Mouse (Mus musculus) induced T-regulatory cell, adult 2 months (primary cell): ENCODE data around the gene Ajm1.

ENCODE experiments used
- DNase-seq: peaks from one replicate; pipeline ENCODE4 v3.0.0-alpha.2; 2012; ENCODE audit warnings: low read depth

The Ajm1 gene

DNA sequence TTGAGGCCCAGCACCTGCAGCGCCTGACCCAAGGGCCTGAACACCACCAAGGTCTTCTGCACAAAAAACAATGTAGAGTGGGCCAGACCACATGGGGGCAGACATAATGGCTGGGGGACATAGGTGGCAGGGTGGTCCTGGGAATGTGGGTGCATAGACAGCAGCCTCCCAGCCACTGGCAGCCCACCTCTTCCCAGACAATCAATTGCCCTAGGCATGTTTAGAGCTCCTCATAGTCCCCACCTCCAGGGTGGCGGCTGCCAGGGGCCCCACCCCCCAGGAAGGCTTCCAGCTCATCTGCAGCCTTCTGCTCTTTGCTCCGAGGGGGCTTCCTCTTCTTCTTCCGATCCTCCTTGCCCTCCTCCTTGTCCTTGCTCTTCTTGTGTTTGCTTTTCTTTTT lies 2.0 kb upstream of the Ajm1 start:
- no peak for DNase-seq

DNA sequence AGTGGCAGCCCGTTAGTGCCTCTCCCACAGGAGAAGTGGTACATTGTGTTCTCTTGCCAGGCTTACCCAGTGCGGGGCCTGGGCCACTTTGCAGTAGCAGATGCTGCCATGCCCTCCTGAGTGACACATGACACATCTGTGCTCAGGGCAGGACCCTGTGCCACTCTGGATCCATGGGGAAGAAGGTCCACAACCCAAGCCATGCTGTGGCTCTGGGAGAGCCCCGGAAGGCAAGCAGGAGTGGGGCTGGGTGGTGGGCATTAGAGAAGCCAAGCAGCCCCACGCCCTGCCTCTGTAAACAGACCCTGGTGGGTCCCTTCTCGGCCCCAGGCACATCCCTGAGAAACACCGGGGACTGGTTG lies 1.5 kb upstream of the Ajm1 start:
- no peak for DNase-seq

GRCm38 (mm10) chr2:25582466-25583119 lies 1.0 kb upstream of the Ajm1 start:
- DNase-seq: no peak

GRCm38 (mm10) chr2:25581901-25582301 lies 344 bp upstream of the Ajm1 start:
- no peak for DNase-seq

DNA sequence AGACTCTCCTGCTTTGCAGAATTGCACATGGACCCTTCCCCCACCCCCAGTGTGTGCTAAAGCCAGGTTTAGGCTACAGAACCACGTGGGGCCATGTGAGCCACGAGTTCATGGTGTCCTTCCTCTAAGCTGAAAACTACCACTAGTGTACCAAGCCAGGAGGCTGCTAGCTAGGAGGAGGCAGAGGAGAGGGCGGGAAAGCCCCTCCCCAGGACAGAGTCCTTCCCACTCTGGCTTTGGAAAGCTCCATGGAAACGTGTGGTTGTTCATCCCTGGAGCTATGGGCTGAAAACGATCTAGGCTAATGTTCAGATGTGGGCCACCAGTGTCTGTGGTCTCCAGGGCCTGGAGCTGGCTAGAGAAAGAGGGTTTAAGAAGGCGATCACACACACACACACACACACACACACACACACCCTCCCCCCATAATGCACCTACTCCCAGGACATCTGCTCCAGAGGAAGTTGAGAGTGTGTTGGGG lies 896 bp downstream of the Ajm1 start:
- DNase-seq: no peak

DNA sequence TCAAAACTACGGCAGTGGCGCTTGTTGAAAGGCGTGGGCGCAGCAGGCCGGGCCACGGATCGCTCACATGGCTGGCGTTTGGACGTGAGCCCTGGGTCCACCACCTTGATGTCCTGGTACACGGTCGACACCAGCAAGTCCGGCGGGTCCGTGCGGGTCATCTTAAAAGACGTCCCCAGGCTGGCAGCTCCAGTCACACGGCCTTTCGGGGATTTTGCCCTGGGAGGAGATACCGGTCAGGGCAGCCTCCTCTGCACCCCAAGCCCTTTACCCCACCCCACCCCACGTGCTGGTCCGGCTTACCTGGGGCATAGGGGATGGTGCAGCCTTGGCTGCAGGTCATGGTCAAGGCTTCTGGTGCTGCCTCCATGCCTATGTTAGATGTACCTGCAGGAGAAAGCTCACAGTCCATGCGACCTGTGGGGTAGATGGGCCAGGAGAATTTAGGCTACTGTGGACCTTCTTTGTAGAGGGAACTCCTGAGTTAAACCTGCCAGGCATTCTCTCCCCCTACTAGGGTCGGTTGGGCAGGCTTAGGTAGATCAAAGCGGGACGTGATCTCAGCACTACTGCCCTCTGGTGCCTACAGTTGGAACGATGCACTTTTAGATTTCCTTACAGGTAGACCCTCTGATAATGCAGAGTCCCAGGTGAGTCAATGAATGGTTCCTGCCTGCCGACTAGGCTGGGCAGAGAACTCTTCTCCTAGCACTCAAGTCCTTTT lies 1.7 kb downstream of the Ajm1 start:
- peak; percentile 86 for DNase-seq

DNA sequence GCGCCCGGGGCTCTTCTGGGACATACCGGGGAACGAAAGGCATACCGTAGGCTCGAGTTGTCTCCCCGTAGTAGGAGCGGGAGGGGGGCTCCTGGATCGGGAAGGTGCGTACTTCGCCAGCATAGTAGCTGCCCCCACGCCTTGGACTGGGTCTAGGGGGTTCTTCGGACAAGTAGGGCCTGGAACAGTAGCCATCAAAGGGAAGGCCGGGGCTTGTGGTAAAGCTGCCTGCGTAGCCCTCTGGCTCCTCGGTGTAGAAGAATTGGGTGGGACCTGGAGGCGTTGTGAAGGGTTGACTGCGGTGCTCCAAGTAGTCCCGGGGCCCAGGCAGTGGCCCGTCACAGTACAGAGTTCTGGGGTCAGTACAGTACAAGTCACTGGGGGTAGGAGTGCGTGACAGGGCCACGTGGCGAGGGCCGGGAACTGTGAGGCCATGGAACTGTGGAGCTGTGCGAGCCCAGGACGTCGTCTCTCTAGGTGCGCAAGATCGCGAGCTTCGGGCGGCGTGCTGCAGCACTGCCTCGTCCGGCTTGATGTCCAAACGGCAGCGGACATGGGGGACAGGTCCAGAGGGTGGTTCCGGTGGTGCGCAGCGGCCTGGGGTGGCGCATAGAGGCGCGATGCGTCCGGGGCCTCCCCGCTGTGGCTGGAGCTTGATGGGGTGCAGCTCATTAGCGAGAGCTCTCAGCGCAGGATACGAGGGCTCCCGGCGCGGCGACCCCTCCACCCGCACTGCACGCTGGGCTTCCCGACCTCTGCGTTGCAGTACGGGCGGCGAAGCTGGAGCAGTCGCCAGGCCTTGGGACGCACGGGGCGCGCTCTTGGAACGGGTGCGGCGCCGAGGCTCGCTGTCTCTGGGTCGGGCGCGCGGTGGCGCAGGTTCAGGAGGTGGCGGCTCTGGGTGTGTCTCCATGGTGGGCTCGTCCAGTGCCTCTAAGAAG lies 2.5 kb downstream of the Ajm1 start:
- DNase-seq: peak; percentile 46

DNA sequence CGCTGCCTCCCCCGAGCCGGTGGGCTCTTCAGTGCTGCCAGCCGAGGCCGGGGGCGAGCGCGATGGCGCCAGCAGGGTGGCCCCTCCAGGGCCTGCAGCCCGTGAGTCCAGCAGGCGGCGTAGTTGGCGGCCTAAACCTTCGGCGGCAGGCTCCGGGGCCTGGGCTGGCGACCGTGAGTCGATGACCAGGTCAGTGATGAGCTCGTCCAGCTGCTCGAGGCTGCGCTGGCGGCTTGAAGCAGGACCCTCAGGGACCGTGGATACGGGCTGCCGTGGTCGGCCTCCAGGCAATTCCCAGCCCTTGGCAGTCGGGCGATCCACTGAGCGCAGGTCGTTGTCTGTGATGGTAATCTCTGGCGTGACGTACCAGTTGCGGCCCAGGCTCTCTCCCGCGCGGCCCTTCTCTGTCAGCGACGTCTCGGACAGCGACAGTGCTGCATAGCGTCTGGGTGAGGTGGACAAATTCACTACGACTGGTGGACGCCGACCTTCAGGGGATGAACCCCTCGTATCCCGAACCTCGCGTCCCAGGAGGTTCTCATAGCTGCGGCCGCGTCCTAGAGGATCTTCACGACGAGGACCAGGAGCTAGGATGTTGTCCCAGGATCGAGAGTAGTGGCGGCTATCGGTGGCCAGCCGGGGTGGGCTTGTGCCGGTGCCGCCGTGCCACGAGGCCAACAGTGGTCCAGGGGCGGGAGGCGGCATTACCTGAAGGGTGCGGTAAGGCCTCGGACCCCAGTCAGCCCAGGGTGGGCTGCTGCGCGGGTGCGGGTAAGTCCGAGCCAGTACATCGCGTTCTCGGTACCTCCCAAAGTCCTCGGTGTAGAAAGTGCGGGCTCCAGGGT lies 3.4 kb downstream of the Ajm1 start:
- peak; percentile 38 for DNase-seq

DNA sequence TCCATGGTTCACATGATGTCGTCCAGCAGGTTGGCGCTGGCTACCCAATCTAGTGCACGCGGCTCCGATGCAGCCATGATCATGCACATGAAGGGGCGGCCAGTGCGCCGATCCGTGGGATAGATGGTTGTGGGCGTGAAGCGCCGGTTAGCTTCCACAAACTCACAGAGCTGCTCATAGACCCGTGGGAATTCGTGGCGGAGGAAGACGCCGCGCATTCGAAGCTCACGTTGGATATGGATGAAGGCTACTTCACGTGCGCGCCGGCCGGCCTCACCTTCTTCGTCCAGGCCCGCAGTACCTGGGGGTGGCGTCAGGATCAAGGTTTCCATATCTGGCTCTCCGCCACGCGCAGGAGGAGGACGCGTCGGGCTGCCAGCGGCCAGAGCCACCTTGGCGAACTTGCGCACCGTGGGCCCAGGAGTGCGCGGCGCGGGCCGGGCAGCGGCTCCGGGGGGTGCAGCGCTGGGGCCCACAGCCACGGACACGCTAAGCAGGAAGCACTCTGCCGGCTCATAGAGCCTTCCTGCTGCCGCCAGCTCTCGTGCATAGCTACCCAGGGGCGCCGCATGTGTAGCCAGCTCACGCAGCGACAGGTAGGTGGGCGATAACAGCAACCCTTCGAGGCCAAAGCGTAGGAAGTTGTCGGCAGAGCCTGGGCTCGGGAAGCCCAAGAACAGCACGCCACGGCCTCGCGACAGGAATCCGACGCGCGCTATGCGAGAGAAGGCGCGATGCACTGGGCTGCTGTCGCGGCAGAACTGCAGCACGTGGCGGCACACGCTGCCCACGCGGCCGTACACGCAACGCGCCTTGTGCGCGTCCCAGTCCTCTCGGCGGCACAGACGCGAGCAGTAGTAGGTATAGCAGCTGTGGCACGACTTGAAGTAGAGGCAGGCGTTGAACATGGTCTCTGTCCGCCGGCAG lies 4.3 kb downstream of the Ajm1 start:
- peak; percentile 50 for DNase-seq

DNA sequence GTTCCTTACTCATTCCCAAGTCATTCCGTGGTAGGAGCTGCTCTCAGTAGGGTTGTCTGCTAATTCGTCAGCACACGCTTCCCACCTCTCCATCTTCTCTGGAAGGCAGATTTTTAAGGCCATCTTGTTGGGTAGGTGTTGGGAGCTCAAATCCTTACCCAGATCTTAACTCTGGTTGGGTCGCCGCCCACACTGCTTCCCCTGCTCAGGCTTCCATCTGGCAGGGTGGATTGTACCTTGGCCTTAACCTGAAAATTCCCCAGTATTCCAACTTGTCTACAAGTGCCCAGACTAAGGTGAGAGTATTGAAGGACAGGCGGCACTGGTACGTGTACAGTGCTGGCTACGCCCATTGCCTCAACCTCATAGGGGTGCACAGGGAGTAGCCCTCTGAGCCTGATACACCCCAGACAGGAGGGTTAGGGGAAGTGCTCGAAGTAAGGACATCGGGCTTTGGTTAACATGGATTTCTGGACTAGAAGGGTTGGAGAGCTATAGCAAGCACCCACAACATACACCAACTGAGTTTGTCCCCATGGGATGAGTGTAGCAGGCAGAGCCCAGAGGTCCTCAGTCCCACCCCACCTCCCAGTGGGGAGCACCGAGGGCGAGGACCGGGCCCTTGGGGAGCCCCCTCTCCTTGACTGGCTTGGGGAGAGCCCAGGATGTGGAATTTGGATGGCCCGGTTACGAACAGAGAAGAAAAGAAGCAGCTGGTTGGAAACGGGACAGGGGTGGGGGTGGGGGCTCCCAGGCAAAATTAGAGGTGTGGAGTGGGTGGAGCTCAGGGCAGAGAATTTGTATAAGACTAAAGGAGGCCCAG lies 5.3 kb downstream of the Ajm1 start:
- no peak for DNase-seq

DNA sequence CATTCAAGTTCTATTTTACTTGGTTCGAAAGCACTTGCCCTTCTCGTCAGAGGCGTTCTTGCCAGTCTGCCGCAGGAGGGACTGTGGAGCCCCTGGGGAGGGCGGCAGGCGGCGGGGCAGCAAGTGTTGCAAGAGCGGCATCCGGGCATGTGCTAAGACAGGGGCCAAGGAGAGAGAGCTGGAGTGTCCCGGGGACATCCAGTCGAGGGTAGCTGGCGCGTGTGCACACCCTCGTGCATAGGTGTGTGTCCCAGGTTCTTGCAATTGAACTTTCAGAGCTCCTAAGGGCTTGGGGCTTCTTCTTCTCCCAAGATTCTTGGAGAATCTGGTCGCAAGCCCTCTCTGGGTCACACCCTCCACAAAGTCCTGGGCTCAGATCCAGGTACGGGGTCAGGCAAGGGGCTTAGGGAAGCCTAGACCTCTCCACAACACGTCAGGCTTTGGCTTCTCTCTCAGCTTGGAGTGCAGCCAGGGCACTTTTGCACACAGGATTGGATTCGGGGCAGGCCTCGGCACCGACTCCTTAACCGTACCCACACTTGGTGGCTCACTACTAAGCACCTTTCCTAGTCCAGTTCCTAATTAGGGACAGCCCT lies 6.0 kb downstream of the Ajm1 start:
- peak; percentile 62 for DNase-seq

- DNase-seq: peak; percentile 98
Measured at GRCm38 (mm10) chr2:25574579-25575431, 6.8 kb downstream of the Ajm1 start, which contains the start of the genes Mamdc4 and Phpt1. Gene Mamdc4 (minus strand): TSS chr2:25574845. Gene Phpt1 (minus strand): TSS chr2:25575224.

DNA sequence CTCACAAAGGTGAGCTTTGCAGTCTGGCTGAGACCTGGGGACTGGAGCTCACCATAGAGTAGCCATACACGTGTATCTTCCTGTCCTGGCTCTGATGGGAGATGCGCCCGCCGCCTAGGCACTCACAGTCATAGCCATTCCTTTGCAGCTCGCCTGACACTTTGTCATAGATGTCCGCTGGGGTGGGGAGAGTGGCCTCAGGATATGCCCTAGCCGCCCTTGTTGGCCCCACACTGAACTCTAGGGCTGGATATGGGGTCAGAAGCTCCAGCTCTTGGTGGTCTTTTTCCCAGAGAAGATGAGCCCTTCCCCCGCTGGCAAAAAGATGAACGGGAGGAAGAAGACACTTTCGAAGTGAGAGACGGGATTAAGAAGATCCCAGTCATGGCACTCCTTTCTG lies 7.4 kb downstream of the Ajm1 start:
- DNase-seq: no peak

DNA sequence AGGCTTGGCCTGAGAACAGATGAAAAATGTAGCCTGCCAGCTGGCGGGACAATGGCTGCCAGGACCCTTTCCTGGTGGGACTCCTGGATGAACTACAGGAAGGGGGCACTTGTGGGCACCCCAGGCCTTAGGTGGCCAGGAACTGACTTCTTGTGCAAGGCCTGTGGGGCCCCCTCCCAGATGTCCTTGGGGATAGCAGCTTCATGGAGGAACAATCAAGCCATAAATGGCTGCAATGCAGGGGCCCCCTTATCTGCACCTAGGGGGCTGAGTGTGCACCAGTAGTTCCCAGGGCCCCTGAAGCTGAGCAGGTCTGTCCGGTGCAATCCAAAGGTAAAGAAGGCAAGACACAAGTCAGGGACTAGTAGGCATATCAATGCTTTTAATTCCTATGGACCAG lies 8.5 kb downstream of the Ajm1 start:
- DNase-seq: no peak

- DNase-seq: no peak
Measured at GRCm38 (mm10) chr2:25571221-25571620, 10.3 kb downstream of the Ajm1 start.

DNA sequence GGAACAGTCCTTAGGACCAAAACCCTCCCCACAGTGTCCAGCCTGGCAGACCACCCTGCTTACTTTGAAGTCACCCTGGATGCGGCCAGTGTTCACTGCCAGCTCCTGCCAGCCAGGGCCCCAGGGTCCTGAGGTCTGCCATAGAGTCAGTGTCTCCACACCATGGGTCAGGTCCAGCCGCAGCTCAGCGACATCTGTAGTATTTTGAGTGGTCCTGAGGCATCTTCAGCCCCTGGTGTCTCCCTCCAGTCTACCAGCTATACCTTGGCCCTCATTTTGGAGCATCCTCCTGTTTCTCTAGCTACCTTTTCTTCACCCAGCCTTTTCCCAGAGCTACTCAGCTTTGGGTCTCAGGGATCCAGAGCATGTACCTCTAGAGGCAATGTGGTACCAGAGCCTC lies 12.2 kb downstream of the Ajm1 start:
- no peak for DNase-seq

DNA sequence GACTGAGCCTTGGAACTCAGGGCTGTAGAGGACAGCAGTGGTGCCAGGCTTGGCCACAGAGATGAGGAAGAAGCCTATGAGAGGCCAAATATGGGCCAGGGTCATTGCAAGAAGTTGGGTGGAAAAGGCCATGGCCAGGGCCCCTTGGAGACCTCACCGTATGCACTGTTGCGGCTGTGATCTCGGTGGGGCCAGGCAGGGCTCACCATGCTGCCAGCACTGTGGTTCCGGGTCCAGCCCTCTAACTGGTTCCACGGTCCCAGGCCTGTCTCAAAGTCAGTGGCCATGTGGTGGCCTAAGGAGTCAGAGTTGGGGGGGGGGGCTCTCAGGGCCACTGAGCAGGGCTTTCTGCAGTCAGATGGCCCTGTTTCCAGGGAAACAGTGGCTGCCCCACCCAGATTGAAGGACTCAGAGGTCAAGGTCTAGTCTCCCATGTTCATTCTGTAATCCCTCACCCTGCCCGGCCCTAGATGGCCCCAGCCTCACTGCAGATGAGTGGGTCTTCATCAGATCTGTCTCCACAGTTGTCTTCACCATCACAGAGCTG lies 13.0 kb downstream of the Ajm1 start:
- no peak for DNase-seq

GRCm38 (mm10) chr2:25566558-25566957 lies 15.0 kb downstream of the Ajm1 start:
- no peak for DNase-seq
